Mouse (Mus musculus) bone marrow macrophage, adult 2 months (primary cell): Measurements from ENCODE around the gene Il11.

Source experiments
- CTCF ChIP-seq: IDR thresholded peaks from 2 replicates; pipeline ENCODE4 v1.5.1; 2012; ENCODE audit warnings: low read depth, mild to moderate bottlenecking, low read length, moderate library complexity
- POLR2A ChIP-seq: IDR thresholded peaks from 2 replicates; pipeline ENCODE4 v1.6.1; 2012; ENCODE audit warnings: mild to moderate bottlenecking, low read depth, low read length, borderline replicate concordance

DNA sequence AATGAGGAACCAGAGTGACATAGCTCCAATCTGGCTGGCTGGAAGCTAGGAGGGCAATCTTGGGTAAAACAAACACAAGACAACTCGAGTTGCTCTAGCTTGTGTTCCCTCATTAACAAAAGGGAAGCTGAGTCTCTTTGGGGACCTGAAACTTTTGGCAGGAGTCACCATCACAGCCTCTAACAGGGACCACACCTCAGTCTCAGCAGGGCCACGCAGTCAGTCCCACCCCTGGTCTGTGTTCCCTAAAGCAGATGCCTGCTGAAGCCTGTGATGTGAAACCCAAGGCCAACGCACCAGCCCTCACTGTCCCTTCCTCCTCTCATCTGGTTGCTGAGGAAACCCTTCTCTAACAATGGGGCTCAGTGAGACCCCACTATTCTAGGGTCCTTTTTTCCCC lies 529 bp downstream of the Il11 start:
- TF ChIP-seq CTCF (no peak), POLR2A (no peak)
